Mouse (Mus musculus) heart, adult 9 months (tissue): ENCODE results near the gene Cbx8.
A peak's percentile ranks its signal among the peaks of the same experiment; 100 is the strongest.

Source experiments
- DNase-seq, 2 experiments: peaks; one replicate each; pipeline ENCODE4 v3.0.0; 2022; ENCODE audit warnings: low spot score in 2 of 2

Cbx8 gene

DNA sequence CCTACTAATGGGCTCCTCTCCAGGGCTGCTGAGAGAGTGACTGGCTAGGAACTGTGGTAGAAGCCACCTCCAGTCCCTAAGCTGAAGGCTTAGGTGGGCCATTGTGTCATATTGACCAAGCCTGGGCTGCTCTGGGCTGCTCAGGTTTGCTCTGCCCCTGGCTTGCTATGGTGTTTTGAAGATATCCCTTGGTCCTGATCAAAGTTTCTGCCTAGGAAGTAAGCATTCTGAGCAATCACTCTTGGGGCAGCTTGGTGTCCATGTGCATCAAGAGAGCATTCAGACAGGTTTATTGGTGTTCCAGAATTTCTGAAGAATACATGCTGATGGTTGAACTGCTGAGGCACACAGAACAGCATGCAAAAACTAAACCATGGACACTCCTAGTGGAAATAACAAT is 10.7 kb upstream of the Cbx8 start:
- no peak for DNase-seq

DNA sequence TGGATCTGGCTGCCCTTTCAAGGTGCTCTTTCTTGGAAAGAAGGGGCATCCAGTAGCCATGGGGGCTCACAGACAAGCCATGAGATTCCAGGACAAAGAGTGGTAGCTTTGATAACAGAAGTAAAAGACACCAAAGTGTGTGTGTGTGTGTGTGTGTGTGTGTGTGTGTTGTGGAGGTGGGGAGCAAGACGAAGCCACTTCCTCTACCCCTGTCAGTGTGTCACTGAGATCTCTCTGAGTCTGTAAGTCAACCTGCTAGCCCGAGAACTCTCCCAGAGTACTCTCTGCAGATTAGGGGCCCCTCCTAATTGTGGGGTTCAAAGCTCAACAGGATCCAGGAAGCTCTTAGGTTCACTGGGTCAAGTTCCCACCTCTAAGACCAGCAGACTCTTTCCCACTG is 9.6 kb upstream of the Cbx8 start:
- no peak for DNase-seq

DNA sequence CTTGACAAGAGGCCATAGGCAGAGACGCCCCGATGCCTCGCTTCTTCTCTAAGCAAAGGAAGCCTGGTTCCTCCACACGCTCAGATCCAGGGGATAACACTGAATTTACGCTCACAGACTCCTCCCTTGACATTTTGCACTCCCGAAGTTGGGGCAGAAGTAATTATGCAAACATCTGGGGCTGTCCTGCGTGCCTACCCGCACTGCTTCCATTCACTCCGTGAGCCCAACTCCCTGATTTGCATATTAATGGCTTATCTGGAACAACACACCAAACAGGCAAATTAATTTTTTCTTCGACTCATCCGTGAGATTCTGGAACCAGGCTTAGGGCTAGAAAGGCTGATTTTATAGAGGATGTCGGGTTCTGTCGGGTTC is 7.4 kb upstream of the Cbx8 start:
- DNase-seq: no peak

DNA sequence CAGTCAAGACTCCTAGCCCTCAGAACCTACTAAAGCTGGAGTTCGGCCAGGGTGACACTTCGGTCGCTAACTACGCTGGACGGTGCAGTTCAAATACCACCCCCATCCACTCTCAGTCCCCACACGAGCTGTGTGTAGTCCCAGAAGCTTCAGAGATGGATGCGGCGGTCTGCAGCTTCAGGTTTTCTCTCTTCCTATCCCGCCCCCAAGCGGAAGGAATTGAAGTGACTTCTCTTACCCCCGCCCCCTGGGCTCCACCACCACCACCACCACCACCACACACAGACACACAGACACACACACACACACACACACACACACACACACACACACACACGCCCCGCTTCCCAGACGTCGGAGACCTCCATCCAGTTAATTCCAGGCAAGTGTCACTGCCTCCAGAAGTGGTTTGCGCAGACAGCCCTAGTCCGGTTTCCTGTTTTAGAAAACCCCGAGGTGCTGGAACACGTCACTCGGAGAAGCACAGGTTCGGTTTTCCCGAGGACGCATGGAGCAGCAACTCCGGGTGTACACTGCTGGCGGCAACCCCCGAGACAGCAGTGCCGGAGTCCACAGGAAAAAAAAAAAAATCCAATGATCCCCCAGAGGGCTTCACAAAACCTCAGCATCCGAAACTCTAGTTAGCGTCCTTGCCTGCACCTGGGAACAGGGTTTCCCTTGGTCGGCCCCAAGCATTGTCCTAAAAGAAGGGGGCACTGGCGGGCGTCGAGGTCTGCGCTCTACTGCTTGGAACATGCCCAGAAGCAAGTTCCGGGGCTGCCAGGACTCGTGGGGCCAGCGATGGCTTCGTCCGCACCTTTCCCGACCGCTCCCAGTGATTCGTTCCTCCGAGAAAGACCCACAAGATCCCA is 6.7 kb upstream of the Cbx8 start:
- DNase-seq: no peak

DNA sequence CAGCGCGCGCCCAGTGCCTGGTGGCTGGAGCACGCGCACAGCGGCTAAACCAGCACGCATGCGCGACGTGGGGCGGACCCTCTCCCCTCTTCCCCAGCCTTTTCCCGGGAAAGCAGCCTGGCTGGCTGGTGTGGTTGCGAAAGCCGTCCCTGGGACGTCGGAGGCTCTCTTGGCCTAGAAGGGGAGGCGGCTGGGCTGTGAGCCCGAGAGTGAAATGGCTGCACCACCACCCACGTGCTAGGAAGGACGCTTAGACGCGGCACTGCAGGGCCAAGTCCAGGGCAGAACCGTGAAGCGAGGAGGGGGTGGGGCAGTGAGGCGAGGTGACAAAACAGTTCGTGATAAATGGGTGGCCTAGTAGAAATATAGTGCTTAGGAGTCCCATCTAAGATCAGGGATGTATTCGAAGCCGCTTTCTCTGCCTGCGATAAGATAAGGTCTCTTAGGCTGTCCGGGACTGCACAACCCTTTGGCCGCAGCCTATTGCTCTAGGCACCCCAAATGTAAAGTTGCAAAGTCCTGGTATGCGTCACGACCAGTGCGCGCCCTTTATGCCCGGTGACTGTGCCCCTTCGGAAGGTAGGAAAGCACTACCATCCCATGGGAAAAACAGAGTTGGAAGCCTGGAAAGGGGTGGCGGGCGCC is 6.0 kb upstream of the Cbx8 start:
- peak; percentile 64 to 72 for DNase-seq

DNA sequence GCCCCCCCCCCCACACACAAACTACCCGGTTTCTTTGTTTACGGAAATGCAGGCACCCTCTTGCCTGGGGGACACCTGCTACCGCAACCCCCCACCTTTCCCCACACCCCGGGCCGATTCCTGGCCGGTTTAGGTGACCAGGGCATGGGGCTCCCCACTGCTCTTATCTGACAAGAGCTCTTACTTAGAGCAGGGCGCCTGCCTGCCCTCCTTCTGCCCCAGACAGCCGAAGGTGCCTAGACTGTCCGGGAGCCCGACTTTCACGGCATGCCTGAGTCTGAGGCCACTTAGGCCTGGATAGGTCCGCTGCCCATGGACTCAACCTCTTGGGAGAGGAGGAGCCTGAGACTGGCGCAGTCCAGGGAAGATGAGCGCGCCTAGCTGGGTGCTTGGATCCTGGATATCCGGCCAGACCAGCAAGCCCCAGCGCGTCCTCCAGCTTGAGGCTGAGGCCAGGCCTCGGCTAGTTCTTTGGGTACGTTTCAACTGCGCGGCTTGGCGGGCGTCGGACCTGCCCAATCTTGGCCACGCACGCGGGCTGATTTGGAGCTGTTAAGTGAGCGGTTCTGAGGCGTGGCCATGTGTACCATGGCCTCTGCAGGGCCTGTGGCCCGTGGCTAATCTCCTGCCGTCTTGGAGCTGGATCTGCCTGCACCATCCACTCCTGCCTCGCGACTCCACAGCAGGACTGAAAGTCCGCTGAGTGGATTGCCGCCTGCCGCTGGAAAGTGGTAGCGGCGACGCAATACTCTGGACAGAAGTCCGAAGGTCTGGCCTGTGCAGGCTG is 4.0 kb upstream of the Cbx8 start:
- DNase-seq: no peak

DNA sequence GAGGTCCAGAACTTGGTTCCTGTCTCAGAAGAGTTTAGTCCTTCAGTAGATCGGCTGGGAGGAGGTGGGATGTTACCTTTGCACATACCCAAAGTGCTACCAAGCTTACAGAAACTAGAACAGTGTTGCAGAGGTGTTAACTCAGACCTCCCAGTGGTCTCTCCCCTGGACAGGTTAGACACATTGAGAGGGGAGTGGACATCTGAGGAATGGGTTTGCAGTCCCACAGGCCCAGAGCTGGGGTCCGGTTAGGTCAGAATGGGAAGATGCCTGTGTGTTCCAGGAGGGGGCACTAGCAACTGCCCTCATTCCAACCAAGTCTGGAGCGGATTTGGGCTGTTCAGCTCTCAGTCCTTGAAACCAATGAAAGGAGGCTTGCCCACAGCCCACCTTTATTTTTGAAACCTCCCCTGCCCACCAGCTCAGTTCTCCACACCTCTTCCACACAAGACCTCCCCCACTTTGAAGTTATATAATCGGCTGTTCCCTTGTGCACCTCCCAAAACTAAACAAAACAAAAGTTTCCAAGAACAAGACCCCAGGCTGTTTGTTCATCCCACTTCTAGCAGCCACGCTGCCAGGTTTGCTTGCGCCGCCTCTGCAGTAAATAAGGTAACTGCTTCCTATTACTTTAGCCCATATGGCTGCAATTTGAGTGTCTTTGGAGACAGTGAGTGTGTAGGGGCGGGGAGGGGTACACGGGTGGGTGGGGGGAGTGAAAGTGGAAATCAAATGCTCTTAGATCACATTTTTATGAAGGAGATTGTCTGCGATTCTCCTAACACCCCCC is 3.2 kb upstream of the Cbx8 start:
- no peak for DNase-seq

DNA sequence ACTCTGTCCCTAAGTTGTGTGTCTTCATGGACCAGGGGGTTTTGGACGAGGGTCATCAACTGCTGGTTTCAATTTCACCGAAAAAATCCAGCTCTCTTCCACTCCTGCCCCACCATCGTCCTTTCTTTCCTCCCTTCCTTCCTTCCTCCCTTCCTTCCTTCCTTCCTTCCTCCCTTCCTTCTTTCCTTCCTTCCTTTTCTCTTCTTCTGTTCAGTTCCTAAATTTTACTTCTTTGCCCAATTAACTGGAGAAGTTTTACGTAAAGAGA is 2.4 kb upstream of the Cbx8 start:
- no peak for DNase-seq

DNA sequence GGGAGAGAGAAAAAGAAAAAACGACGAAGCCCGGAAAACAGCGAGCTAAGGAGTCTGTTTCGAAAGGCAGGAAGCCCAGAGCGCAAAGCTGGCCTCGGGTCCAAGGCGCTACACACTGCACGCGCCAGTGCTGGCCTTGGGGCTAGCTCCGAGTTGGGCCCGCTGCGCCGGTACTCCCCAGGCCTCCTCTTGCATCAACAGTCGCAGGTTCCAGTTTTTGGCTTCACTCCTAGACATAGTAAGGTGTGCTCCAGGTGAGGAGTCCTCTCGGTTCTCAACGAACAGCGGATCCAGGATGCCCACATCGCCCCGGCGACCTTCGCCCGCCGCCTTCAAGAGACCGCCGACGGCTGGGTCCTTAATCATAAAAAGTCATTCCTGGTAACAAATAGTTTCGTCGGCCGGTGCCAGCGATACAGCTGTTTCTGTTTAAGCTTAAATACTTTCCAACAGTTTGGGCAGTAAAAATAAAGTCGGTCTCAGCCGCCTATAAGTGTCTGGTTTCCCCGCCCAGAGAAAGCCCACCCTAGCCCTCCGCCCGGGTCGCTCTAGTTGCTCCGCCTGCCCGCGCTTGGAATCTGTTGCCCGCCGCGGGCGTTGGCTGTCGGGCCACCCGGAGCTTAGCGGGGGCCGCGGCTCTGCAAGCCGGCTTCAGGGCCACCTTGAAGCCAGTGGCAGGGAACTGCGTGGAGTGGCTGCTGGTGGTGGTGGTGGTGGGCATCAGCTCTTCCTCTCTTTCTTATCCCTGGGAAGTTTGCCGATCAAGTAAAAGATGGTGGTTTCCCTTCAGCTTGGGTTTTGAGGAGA is 1.9 kb upstream of the Cbx8 start:
- no peak for DNase-seq

DNA sequence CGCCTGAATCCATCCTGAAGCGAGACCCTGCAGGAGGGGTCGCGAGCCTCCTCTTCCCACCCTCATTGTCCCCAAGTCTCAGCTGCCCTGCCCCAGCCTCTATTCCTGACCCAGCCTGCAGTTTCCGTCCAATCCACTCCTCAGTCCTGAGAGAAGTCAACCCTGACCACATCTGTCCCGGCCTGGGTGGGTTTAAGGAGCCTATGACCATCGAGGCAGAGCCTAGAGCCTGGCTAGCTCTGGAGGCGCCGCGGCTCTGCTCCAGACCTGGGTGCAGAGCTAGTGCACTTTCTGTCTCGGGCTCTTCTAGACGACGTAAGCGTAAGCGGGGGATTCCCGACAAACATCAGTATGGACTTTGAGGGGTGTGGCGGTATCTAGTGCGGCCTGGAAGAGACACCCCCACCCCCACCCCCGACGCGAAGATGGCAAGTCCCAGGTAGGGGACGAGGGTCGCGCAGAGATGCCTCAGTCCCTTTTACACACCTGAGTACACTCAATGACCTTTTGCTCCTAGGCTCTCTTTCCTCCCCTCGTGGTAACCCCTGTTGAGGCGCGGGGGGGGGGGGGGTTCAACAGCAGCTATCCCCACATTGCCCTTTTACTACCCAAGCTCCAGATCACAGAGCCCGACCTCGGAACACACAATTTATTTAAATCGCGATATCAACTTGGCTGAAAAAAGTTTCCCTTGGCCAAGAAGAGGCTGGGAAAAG is 1.1 kb upstream of the Cbx8 start:
- no peak for DNase-seq

DNA sequence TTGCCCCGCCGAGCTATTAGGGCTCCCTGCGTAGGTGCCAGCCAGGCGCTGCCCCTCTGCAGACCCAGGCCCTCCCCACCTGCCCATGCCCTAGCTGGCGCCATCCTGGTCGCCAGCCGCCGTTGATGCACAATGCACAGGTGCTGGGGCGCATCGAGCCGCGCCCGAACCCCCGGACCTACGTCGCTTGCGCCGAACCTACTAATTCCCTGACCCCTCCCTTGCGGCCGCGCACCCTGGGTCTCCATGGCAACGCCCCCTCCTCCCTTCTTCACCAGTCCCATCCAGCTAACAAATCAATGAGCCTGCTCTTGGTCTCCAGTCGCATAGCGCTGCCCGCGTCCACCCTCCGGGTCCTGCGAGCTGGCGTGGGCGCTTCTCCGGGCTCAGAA is 552 bp upstream of the Cbx8 start:
- DNase-seq: no peak

DNA sequence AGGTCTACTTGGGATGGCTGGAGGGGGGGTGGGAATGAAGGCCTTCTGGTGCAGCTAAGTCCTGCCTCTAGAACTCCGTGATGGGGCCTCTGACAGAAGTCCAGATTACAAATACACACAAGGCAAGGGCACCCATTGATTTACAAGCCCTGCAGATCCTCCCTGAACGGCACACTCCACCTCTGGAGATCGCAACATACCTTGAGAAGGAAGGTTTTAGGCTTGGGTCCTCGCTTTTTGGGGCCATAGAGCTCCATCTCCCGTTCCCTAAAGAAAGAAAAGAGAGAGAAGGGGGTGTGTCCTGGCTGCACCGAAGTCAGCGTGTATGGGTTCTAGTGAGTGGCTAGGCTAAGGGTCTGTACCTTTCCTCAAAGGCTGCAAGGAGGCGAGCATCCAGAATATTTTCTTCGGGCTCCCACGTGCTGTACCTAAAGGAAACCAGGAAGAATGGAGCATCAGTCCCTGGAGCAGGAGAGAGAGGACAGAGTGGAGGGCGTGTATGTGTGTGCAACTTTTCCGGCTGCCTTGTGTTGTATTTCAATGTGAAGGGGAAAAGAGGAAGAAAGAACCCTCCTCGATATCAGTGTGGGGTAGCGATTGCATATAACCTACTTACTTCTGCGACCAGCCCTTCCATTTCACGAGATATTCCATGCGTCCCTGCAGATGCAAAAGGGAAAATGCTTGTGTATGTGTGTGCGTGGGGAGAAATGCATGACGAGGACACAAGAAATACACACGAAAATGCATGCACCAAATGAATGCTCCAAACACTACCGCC is 847 bp downstream of the Cbx8 start:
- DNase-seq: no peak

DNA sequence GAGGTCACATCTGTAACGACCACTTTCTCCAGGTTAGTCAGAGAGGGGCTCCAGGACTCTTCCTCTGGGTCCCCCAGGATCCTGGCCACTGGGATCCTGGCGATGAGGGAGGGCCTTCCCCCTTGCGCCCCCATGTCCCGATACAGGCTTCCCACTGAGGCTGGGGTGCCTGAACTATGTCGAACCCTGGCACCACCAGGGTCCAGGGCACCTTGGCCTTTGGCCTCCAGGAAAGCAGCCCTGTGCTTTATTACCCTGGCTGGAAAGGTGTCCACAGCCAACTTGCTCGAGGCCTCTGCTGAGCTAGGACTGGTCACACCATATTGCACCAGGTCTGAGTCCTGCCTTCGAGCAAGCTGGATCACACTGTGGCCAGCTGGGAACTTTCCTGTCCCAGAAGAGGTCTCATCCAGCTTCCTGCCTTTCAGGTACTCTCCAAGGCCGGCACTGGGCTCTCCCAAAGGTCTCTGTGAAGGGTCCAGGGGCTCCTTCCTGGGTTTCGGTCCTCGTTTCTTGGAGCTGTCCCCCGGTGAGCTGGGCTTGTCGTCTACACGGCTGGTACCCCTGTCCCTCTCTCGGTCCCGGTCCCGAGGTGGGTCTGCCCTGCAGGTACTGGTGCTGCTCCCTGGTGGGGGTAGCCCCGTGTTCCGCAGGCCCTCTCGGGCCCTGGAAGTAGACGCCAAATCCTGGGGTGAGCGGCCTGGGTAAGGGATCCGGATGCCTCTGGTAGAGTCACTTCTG is 1.9 kb downstream of the Cbx8 start:
- no peak for DNase-seq

DNA sequence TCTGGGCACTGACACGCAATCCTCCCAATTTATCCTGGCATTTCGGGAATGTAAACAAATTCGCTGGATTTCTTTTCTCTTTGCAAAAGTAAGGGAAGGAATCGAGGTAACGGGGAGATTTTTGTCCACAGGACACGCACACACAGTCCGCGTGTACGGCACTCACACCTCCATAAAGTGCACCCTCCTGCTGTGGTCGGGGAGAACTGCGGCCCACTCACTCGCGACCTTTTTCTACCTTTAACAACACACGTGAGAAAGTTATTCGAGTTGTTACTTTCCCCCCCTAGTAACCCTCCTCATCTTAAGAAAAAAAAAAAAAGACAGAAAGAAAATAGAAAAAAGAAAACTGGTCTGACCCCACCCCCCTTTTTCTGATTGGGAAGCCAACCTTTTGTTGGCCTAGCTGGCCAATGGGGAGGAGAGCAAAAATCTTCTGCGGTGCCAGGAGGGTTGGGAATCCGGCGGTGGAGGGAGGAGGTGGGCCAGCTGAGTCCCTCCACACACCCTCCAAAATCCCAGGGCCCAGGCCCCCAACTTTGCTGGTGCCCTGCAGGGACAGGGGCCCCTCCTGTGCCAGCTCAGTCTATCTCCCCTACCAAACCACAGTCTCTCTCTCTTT is 2.9 kb downstream of the Cbx8 start:
- no peak for DNase-seq

DNA sequence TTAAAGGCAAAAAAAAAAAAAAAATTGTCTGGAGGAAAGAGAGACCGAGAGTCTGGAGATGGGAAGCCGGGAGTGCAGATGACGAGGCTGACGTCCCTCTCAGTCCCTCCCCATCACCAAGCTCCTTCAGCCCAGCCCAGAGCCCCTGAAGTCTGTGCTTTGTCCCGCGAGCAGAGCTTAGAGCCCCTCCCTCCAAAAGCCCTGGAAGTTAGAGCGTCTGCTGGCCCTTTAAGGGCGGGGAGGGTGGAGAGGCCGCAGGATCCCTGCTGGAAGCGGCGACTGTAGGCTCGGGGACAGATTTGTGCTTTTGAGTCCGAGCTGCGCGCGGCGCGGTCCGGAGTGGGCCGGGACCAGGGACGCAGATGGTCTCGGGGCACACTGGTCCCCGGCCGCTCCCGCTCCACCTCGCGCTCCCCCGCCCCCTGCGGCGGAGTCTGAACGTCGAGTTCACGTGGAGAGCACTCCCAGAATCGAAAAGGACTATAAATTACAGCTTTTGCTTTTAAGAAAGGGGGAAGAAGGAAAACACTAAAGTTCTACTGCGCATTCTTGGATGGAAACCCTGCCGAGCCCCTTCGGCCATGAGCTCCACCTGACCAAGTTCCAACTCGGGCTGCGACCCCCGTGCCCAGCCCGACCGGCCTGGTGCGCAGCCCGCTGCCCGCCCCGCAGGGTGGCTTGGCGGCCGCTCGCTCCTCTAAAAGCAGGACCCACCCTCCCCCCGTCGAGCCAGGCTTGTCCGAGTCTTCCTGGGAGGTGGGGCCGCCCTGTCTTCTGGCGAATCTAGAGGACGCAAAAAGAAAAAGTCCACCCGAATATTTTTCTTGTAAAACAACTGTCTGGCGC is 3.6 kb downstream of the Cbx8 start:
- no peak for DNase-seq

DNA sequence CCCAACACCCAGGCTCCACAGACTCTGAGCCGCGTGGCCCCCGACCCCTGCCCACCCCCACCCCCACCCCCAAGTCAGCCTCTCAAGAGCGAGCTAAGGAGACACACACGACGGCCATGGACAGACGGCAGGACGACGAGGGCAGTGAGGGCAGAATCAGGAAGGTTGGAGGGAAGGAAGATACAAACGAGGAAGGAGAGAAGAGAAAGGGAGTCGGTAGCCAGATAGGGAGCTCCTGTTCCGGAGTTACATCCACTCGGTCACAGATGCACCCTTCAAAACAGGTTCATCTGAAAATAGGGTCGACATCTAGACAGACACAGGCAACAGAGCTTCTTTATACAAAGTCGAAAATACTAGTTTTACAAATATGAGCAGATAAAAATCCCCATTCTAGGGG is 4.3 kb downstream of the Cbx8 start:
- no peak for DNase-seq

DNA sequence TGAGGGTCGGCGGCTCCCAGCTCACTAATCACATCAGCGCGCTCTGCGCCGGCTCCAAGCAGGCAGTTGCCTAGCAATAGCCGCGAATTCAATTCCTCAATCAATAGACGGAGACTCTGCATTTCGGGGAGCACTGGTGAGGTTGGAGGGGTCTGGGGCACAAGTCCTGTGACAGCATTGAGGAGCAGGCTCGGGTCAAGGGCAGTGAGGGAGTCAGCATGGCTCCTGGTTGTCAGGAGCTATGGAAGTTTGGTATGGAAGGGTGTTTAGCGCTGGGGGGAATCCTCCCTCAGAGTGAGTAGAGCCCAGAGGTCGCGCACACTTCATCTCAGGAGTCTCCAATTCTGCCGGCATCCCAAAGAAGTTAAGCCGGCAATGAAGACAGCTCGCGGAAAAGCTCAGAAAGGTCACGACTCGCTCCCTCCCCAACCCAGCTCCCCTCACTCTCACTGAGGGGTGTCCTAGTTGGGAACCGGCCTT is 5.0 kb downstream of the Cbx8 start:
- no peak for DNase-seq
